Mouse (Mus musculus) splenic B cell, adult 2 months (primary cell): ENCODE data around the gene Tbc1d10a.
A peak's percentile ranks its signal among the peaks of the same experiment; 100 is the strongest.

ENCODE experiments used
- DNase-seq: peaks from one replicate; pipeline ENCODE4 v3.0.0-alpha.2; 2011; ENCODE audit warnings: low read depth, low spot score
- H3K27me3 ChIP-seq: 2 replicates; pipeline ENCODE4 v1.6.1; 2012; ENCODE audit warnings: mild to moderate bottlenecking, low read length, moderate library complexity, mixed read lengths; ENCODE audit not compliant: control insufficient read depth, poor library complexity, insufficient read depth, severe bottlenecking
- H3K36me3 ChIP-seq: 2 replicates; pipeline ENCODE4 v1.6.1; 2012; ENCODE audit warnings: mild to moderate bottlenecking, low read length, moderate library complexity, mixed read lengths; ENCODE audit not compliant: control insufficient read depth, poor library complexity, insufficient read depth, severe bottlenecking

Tbc1d10a gene

GRCm38 (mm10) chr11:4231435-4231834, 44.8 kb downstream of the Tbc1d10a start:
- no peaks in the 10 kb centered on the region for H3K27me3 ChIP-seq
- H3K36me3 ChIP-seq, result no peaks in the 10 kb centered on the region
- DNase-seq, result no peak

GRCm38 (mm10) chr11:4232644-4233043, 46.1 kb downstream of the Tbc1d10a start:
- H3K36me3 ChIP-seq, result no peaks in the 10 kb centered on the region
- DNase-seq, result no peak
- H3K27me3 ChIP-seq, result no peaks in the 10 kb centered on the region

GRCm38 (mm10) chr11:4235052-4235655, 48.6 kb downstream of the Tbc1d10a start:
- DNase-seq, result no peak
- H3K36me3 ChIP-seq, result no peaks in the 10 kb centered on the region
- H3K27me3 ChIP-seq, result no peaks in the 10 kb centered on the region

- DNase-seq, result peak; percentile 60
- Histone ChIP-seq H3K27me3 (no peaks in the 10 kb centered on the region), H3K36me3 (no peaks in the 10 kb centered on the region)
These were observed 49.3 kb downstream of the Tbc1d10a start, which contains the start of gene Osm for GRCm38 (mm10) chr11:4235665-4236545. TSS of gene Osm (plus strand) at chr11:4236420.

GRCm38 (mm10) chr11:4236546-4237067, 50.0 kb downstream of the Tbc1d10a start:
- Histone ChIP-seq H3K36me3 (no peaks in the 10 kb centered on the region), H3K27me3 (no peaks in the 10 kb centered on the region)
- DNase-seq, result peak; percentile 26

GRCm38 (mm10) chr11:4237389-4237912, 50.9 kb downstream of the Tbc1d10a start:
- H3K36me3 ChIP-seq, result no peaks in the 10 kb centered on the region
- no peaks in the 10 kb centered on the region for H3K27me3 ChIP-seq
- DNase-seq, result peak; percentile 67

GRCm38 (mm10) chr11:4238167-4238566, 51.6 kb downstream of the Tbc1d10a start:
- Histone ChIP-seq H3K36me3 (no peaks in the 10 kb centered on the region), H3K27me3 (no peaks in the 10 kb centered on the region)
- DNase-seq, result no peak

GRCm38 (mm10) chr11:4239691-4240090, 53.1 kb downstream of the Tbc1d10a start:
- Histone ChIP-seq H3K27me3 (no peaks in the 10 kb centered on the region), H3K36me3 (no peaks in the 10 kb centered on the region)
- no peak for DNase-seq

GRCm38 (mm10) chr11:4240151-4240550, 53.6 kb downstream of the Tbc1d10a start:
- DNase-seq, result no peak
- H3K27me3 ChIP-seq, result no peaks in the 10 kb centered on the region
- H3K36me3 ChIP-seq, result no peaks in the 10 kb centered on the region

GRCm38 (mm10) chr11:4241180-4241579, 54.6 kb downstream of the Tbc1d10a start:
- no peak for DNase-seq
- Histone ChIP-seq H3K27me3 (no peaks in the 10 kb centered on the region), H3K36me3 (no peaks in the 10 kb centered on the region)

- no peak for DNase-seq
- Histone ChIP-seq H3K36me3 (no peaks in the 10 kb centered on the region), H3K27me3 (no peaks in the 10 kb centered on the region)
These were observed 59.5 kb downstream of the Tbc1d10a start for GRCm38 (mm10) chr11:4246126-4246525.

GRCm38 (mm10) chr11:4246623-4247022, 60.0 kb downstream of the Tbc1d10a start:
- no peaks in the 10 kb centered on the region for H3K27me3 ChIP-seq
- no peak for DNase-seq
- H3K36me3 ChIP-seq, result no peaks in the 10 kb centered on the region

- no peaks in the 10 kb centered on the region for H3K27me3 ChIP-seq
- no peak for DNase-seq
- no peaks in the 10 kb centered on the region for H3K36me3 ChIP-seq
These were observed 60.8 kb downstream of the Tbc1d10a start for GRCm38 (mm10) chr11:4247201-4247959.

GRCm38 (mm10) chr11:4249151-4249550, 62.6 kb downstream of the Tbc1d10a start:
- peak; percentile 23 for DNase-seq
- Histone ChIP-seq H3K36me3 (no peaks in the 10 kb centered on the region), H3K27me3 (no peaks in the 10 kb centered on the region)
